Mouse (Mus musculus): ENCODE measurements around the gene Camta1.

DNA sequence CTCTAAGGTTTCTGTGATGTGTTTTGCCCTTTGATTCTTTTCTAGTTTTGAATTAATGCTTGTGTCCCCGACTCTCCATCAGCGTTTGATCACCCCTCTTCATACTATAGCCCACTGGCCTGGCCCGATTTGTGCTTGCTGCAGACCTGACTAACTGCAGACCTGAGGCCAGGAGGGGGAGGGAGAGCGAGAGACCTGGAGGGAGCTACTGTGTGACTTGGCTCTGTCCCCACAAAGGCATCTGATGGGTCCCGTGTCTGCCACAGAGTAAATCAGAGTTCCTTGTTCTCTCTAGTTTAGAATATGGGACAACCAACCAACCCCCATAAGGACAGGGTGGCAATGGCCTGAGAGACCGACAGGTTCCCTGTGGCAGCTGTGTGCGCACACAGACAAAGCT lies 522.7 kb downstream of the Camta1 start:
- TF ChIP-seq CTCF (IDR thresholded peaks at IDR 0.05; ENCODE audit: low read depth, low read length), result no peak
- no peak for TF ChIP-seq POLR2A (IDR thresholded peaks at IDR 0.05; ENCODE audit: extremely low read depth, insufficient read depth, low read length)

Data from liver, adult 2 months (tissue).